Mouse (Mus musculus): ENCODE measurements at regions not wholly inside any gene's neighbourhood (a gene's known extent, or its start where the extent isn't known, plus 50 kb on each side); places are given as distances from the start of the nearest gene placed in this dataset.
"Not testable (repeated sequence)": the region's sequence is repeated elsewhere in the genome, so short reads cannot be mapped to it uniquely, and the experiment has no call there.

DNA sequence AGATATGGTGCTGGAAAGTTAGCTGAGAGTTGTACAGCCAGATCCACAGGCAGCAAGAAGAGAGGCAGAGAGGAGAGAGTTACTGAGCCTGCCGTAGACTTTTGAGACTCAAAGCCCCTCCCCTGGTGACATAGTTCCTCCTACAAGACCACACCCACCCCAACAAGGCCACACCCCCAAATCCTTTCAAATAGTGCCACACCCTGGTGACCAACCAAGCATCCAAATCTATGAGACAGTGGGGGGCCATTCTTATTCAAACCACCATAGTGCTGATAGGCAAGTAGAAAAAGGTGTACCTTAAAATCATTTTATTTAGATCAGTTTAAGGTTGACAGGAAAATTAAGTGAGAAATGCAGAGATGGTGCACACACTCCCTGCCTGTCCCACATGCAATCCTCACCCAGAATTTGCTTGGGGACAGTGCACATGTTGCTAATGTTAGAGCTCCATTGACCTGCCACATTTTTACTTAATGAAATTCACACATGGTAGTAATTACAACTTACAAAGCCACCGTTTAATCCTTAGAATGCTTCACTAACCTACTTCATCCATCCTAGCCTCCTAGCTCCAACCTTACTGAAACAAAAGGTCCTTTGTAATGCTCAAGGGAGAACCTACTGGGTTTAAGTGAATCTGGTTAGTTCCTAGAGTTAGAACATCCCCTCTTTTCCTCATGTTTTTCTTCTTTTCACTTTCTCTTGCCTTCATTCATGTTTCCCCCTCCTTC is 86.5 kb downstream of the Phlda1 start:
- DNase-seq: no peak

DNA sequence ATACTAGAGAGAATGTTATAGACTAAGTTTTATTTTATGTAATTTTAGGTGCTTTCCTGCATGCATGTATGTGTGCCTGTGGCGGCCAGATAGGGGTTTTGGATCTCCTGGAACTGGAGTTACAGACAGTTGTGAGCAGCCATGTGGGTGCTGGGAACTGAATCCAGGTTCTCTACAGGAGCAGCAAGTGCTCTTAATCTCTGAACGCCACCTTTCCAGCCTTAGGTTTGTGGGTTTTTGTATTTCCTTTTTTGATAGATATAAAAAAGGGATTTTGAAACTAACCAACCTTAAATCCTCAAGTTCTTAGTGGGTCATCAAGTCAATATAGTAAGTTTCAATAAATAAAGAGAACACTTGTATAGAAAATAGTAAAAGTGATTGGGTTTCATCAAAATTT is 87.2 kb downstream of the Phlda1 start:
- DNase-seq: no peak

DNA sequence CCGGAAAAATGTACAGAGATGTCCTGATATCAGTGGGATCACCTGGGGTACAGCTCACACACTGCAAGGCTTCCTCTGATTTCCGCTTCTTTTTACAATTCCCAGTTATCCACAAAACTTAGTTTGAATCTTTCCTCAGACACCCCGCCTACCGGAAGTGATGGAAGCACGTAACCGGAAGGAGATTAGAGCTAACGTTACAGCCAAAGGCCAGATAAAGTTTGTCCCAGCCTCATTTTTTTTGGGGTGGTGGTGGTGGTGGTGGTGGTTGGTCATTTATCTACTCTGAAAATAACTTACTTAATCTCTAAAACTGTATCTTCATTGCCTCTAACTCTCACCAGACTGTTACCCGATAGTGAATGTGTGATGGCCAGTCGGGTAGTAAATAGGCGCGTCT is 88.1 kb downstream of the Phlda1 start:
- DNase-seq: no peak

DNA sequence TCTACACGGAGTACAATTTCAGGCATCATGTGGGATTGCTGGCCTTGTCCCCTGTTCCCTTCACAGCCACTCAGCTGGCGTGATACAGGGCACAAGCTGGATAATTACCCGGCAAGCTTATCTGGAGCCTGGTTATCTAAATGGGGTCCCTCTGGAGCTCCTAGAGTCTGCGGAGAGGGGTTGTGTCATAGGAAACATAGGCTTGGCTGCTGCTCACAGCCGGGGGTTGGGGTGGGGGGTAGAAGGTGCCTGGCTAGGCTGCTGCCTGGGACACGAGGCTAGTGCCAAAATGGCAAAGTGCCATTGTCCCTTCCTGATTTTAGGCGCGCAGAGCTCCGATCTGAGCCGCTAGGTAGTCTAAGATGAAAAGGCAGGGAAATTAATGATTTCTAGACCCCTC is 88.6 kb downstream of the Phlda1 start:
- DNase-seq: no peak

DNA sequence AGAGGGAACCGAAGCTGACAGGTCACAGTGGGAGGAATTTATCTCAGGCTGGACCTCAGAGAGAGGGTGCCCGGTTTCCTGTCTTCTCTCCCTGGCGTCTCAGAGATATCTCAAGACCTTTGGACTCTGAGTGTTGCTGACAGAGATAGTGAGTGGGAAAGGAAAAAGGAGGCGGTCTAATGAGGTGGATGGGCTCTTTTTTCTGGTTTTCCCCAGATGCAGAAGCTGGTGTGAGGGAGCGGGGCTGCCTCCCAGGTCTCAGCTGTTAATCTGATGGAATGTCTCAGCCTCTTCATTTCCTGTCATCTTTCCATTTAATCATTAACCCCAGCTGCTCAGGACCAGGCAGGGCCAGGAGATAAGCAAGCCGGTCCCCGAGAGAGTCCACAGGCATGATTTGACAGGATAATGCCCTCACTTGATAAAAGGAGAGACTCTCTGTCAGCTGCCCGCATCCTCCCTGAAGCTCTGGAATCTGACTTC is 89.5 kb downstream of the Phlda1 start:
- DNase-seq: no peak

DNA sequence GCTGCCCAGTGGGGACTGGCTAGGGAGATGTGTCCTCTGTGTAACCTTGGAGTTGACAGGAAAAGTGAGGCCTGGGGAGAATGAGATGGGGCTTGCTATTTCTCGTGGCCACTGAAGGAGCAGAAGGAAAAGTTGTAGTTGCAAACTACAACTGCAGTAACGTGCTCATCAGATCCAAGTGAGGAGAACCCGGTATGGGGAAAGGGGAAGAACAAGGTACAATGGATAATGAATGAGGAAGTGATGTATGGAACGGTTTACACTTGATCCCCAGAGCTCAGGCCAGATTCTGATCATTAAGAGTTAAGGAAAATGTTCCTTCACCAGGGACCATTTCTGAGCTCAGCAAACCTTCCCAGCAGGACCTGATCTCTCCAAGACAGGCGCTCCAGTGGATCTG is 92.6 kb downstream of the Phlda1 start:
- no peak for DNase-seq

DNA sequence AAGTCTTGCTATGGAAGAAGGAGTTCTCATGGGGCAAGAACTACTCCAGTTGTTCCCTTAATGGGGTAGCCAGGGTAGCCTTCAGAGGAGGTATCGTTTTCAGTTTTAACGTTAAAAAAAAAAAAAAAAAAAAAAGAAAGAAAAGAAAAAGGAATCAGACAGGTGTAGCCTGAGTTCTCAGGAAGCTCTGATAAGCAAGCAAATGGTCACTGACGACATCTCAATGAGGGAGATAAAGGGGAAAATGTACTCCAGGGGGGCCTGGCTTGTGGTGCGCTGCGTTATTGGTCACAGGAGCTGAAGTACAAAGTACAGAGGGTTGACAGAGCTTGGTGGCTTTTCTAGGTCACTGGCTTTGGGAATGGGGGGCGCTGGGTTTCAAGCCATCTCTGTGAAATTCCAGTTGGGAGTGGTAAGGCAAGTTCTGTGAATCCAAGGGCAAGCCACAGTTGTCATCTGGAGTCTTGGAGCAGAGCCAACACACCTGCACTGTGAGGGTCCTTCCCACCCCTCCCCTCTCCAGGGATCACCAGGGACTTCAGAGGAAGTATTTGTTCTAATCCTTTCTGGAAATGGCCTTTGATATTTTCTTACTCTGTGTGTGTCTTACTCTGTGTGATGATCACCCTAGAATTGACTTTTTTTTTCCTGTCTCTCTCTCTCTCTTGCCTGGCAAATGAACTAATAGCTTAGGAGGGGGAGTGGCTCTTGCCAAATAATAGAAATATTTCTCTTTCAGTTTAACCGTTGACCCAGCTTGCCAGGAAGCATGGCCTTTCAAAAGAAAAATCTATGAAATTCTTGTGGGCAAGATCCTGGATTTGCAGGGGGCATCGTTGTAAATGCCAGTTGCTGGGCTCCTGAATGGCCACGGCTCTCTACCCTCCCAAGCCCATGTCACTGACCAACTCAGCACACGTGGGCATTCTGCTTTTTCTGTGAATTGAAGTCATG is 93.5 kb downstream of the Phlda1 start:
- DNase-seq: no peak

DNA sequence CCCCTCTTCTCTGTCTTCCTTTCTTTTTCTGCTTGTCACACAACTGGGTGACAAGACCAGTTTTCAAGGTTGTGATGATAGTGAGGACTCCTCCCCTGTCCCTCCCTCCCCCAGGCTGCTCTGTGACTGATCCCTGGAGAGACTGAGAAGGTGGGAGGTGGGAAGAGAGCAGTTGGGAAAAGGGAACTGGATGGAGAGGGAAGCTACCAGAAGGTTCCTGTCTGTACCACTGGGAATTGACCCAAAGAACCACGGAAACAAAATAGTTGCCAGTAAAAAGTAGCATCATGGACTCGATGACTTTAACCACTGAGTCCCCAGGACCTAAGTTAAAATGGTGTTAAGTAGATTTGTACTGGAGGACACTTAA is 94.2 kb downstream of the Phlda1 start:
- no peak for DNase-seq

DNA sequence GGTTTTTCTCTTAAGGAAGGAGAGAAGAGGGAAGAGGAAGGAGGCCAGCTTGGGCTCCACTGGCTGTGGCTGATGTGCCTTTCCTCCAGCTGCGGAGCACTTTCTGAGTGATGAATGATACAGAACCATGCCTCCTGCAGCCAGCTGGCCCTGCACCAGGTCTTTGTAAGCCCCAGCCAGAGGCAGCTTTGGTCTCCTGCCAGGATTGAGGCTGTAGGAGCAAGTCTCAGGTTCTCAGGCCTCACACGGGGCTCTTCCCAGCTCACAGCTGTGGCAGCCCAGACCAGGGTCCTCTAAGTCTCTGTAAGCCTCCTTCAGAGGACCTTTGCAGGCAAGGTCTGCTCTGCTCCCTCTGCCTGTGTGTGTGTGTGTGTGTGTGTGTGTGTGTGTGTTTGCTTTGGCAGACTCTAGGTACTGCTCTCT is 94.6 kb downstream of the Phlda1 start:
- DNase-seq: no peak

DNA sequence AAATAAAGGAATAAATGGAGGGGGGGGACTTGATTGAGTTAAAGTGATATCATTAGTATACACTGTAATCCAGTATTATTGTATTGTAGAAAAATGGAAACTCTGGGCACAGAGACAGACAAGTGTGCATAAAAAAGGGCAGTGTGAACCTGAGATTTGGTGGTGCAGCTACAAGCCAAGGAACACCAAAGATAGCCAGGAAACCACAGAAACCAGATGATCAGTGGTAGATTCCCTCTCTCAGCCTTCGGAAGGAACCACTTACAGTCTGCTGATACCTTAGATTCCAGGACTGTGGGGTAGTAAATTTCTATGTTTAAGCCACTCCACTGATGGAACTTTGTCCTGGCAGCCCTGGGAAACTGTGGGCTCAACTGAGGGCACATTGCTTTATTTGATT is 97.1 kb downstream of the Phlda1 start:
- no peak for DNase-seq

DNA sequence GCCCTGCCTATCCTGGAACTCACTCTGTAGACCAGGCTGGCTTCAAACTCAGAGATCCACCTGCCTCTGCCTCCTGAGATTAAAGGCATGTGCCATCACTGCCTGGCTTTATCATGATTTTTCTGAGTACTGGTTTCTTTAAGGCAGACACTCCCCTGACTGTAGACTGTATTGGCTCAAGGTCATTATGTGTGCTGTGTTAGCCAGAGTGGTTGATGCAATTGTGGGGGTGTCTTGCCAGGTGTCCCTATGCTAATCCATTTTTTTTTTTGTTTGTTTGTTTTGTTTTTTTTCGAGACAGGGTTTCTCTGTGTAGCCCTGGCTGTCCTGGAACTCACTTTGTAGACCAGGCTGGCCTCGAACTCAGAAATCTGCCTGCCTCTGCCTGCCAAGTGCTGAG is 101.3 kb downstream of the Phlda1 start:
- not testable (repeated sequence) for DNase-seq

DNA sequence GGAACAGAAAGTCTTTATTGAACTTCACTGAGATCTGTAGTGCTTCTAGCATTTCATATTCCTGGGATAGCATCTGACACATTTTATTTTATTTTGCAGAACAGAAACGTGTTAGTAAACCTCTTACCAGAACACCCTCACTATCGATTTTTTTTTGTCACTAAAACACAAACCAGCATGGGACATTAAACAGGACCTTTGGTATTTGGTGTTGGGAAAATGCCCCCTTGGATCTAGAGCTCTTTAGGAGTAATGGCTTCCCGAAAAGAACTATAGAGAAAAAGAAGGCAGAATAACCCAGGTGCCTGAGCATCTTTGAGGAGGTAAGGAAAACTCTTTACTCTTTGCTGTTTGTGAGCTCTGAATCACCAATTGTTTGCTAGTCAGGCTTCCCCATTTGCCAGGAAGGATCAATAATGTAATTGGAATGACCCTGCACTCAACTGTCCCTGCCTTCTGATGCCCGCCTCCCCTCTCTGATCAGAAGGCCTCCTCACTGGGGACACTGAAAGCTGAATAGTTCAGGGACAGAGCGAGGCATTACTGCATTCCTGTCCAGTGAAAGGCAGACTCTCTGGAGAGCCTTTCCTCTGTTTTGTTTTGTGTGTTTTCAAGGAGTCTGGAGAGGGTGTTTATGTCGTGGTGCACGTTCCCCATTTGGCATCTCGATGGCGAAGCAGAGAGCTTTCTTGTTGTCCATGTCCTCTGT is 102.5 kb downstream of the Phlda1 start:
- DNase-seq: no peak

DNA sequence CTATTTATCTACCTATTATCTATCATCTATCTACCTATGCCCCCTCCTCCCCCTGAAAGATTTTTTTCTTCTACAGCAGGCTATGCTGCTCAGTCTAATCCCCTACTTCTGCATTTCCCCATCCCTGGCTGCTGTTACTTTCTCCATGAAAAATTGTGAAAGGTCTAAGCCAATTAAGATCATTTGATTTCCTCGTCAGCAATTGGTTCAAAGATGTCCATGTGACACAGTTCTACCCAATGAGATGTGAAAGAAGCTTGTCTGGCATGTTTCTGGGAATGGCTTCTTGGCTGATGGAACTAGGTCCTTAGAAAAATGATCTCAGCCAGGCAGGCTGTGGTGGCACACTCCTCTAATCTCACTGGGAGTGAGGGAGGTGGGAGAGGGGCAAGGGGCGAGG is 103.8 kb downstream of the Phlda1 start:
- no peak for DNase-seq

DNA sequence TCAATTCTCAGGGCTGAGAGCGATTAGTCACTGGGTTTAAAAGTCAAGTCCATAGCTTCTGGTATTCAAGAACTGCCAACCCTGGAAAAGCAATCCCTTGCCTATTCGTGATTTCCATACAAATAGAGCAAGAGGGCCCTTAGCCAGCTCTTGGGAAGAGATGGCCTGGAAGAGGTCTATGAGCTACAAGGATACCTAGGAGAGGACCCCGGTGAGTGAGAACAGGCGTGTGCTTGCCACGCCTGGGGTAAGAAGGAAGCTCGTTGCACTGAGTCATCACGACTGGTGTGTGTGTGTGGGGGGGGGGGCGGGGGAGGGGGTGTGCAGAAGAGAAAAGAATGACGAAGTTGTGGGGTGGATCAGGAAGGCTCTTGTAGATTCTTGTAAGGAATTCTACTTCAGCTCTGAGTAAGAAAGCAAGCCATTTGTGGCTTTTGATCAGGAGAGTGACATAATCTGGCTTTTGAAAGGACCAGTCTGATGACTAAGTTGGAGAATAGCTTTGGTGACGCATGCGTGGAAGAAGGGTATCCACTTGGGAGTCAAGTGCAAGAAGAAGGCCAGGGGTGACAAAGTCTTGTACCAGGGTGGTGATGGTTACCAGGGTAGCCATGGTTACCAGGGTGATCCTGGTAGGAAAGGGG is 113.7 kb downstream of the Phlda1 start:
- DNase-seq: no peak

DNA sequence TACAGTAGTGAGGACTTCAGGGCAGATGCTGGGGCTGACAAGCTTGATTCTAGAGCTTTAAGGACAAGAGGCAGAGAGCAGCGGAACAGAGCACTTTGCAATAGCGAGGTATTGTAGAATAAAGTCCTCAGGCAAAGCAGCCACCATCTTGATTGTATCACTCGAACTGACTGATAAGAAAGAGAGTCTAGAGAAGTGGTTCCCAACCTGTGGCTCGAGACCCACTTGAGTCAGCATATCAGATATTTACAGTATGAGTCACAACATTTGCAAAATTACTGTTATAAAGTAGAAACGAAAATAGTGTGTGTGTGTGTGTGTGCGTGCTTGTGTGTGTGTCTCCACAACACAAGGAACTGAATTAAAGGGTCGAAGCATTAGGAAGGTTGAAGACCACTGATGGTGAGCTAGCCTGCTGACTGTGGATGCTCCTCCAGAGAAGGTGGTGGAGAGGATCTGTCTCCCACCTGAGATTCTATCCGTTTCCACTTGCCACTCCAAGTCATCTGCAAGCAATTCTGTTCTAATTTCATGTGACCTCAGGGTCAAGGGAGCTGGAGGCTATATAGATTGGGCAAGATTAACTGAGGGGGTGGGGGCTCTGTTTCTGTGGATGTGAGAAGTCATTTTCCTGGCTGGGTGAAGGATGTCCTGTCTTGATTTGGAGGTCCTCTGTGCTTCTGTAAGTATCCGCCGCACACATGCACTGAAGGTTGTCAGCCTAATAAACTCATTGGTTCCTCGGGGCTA is 115.0 kb downstream of the Phlda1 start:
- no peak for DNase-seq

DNA sequence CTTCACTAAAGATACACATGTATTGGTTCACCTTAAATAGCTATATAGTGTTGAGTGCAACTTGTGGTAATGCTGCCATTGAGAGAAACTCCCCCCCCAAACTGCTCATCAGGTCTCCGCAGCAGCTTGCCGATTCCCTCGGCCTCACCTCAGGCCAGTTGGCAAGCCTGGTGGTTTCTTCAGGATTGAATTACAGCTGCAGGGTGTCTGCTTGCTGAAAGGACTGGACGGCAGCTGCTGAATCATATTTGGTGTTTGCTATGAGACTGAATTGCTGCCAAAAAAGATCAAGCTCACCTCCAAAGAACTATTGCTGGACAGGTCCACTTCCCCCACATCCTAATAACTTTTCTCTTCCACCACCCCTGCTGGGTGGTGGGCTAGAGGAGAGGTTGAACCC is 116.7 kb downstream of the Phlda1 start:
- no peak for DNase-seq

DNA sequence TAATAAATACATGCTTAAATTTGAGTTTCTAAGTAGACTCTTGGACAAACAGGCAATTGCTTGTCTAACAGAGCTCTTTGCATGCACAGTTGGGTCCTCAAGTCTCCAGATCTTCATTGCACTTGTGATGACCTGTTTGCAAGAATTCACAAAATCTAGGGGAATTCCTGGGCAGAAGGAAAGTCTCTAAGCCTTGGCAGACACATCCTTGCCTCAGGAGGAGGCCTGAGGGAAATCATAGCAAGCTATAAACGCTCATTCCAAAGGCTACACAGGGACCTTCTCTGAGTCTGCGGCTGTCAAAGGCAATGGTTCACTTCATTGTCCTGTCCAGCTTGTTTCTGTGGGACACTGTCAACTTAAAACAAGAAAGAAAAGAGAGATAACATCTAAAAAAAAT is 117.9 kb downstream of the Phlda1 start:
- no peak for DNase-seq

DNA sequence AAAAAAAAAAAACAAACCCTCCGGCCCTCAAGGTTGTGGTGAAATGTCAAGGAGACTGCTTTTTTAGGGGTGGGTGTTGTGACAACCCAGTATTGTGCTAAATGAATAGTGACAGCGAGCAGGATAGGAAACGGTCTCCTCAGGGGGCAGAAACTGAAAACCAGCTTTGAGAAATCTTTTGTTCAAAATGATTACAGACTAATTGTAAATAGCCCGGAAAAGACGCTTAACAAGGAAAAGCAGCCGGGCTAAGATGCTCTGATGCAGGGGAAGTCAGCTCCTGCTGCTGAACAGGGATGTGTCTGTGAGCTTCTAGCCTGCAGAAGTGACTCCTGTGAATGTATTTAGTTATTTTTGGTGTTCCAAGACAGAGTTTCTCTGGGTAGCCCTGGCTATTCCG is 118.5 kb downstream of the Phlda1 start:
- DNase-seq: no peak

DNA sequence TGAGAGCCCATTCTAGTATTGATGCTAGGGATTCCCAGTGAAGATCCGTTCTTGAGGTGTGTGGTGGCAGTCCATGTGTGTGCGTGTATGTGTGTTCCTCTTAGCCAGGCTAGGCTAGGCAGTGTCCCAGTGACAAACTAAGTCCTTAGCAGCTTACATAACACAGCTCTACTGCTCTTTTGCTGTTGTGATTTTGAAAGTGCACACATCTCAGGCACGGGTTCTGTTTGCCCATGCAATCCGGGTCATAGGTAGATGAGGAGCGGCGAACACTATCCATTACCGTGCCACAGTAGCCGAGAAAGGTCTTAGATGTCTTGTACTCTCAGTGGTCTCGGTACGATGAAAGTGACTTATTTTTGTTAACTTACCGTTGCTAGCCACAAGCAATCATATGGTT is 119.5 kb downstream of the Phlda1 start:
- no peak for DNase-seq

DNA sequence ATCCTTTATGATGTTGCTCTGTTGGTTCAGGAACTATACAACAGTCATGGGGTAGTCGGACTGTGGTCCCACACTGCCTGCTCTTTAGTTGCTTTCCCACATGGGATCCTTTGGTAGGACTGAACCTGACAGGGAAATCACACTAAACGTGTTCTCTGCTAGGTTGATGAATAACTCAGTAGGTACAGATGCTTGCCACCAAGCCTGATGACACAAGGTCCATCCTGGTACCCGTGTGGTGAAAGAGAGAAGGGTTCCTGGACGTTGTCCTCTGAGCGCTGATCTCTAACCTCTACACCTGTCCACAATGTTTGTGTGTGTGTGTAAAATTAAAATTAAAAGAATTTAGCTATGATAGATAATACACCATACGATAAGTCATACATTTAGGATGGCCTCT is 119.9 kb downstream of the Phlda1 start:
- DNase-seq: no peak

DNA sequence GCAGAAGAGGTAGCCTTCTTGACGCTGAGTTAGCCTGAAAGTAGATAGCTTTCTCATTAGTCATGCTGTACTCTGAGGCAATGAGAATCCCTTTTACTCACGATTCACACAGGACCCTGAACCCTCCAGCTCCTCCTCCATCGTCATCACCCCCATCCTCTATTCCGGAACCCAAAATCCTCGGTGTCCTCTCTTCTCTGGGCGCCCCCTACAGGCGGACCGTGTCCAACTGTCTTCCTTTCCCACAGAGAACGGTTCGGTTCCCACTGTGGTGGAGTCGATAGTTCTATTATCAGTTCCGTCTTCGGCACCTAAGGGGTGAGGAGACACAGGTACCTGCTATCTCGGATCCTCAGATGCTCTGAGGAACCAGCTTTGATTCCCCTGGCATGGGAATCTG is 130.2 kb downstream of the Phlda1 start:
- no peak for DNase-seq

DNA sequence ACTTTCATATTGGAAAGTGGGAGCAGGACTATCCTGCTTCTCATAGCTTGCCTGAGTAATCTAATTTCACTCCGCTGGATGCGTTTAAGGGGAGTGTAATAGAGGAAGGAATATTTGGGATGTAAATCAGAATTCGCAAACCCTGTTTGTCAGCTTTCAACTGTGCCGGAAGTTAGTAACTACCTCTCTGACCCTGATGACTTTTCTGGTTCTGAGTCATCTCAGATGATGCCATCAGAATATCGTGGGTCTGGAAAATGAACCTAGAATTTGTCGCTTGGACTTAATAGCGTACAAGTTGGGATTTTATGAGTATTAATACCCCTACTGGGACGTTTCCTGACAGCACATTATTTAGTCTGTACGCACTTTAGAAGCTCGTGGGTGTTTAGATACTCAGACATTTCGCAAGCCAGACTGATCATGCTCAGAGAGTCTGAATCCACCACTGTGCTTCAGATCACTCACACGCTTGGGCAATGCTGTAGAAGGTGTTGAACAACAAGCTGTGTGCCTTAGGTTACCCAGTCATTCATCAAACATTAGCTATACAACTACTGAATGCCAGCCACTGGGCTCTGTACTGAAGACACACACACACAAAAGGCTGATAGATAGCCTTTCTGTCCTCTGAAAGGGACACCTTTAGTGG is 131.1 kb downstream of the Phlda1 start:
- no peak for DNase-seq
